In the genomic region with DNA sequence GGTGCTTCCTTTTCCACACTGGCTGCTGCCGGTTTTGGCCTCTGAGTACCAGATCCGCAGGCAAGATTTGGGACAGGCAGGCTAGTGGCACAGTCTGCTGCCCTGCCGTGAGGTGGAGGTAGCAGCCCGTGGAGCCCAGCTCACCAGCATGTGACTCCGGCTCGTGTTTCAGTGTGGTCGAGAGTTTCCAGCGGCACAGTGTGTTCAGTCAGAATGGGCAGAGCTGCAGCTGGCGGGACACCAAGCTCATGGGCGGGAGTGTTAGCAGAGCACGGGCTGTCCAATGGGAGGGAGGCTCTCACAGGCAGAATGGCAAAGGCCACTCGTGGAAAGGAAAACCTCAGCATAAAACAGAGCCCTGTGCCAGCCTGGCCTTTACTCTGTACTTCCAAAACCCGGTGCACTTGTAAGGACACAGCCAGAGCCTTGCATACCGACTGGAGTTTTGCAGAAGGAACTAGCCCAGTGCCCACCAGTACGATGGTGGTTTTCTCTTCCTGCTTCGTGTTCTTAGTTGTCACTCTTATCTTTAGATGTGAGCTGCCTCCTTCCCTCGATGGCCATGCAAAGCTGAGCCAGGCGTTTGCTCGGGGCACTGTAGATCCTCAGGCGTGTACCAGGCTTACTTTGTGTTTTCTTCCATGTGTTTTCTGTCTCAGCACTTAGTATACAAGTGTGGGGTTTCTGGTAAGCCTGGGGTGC, we compare ENCODE assay signal across 8 mouse cellular contexts. TPM values are rescaled to one million over a fixed set of nuclear protein-coding genes. Genes with fewer than 3 reads are reported as not detected.
A peak's percentile ranks its signal among the peaks of the same experiment; 100 is the strongest.
DNase-seq lines count a peak whose midpoint lies in the region; ATAC-seq lines count a peak whose summit lies in the region.

No protein-coding gene starts in this region.

- no peaks in the 10 kb centered on the region for H3K9me3 ChIP-seq in hindbrain, embryonic 15.5 days
- H3K9me3 ChIP-seq in hindbrain, embryonic 10.5 days = no peaks in the 10 kb centered on the region
- no peaks in the 10 kb centered on the region for H3K9me3 ChIP-seq in kidney, embryonic 14.5 days (ENCODE audit: control insufficient read depth, low read length)
- H3K9me3 ChIP-seq in limb, embryonic 15.5 days = no peaks in the 10 kb centered on the region

- intact Hi-C loops in gastrocnemius, postnatal 36 days (cut with DNase I) = no loop called here

- no peaks in the 10 kb centered on the region for H3K27me3 ChIP-seq in hindbrain, embryonic 15.5 days
- no peaks in the 10 kb centered on the region for H3K27me3 ChIP-seq in hindbrain, embryonic 10.5 days (ENCODE audit: insufficient read depth, poor library complexity, severe bottlenecking)
- no peaks in the 10 kb centered on the region for H3K27me3 ChIP-seq in kidney, embryonic 14.5 days (ENCODE audit: control insufficient read depth, insufficient read depth, low read length)
- no peaks in the 10 kb centered on the region for H3K27me3 ChIP-seq in limb, embryonic 15.5 days

- no peak for DNase-seq in hindbrain, embryonic 10.5 days (ENCODE audit: low spot score)
- peak; percentile 96 for DNase-seq in cerebellum, adult 9-11 months
- peak; percentile 92 to 97 for DNase-seq in gastrocnemius, postnatal 36 days
- DNase-seq in natural killer cell, adult 2 months (ENCODE audit: low spot score in 2 of 2) = peak; percentile 83 to 85
- peak; percentile 66 to 70 for DNase-seq in thymus, adult 18-20 months

- H3K36me3 ChIP-seq in hindbrain, embryonic 15.5 days = no peaks in the 10 kb centered on the region
- H3K36me3 ChIP-seq in hindbrain, embryonic 10.5 days = peaks cover 94% of the 10 kb centered on the region
- peaks cover 24% of the 10 kb centered on the region for H3K36me3 ChIP-seq in kidney, embryonic 14.5 days (ENCODE audit: control insufficient read depth, insufficient read depth, low read length)
- H3K36me3 ChIP-seq in limb, embryonic 15.5 days = peaks cover 32% of the 10 kb centered on the region

- ATAC-seq in hindbrain, embryonic 15.5 days (ENCODE audit: low FRiP score, low read depth) = peak; percentile 72; the same call in 1 of the 2 replicates
- peak; percentile 94 for ATAC-seq in kidney, embryonic 14.5 days (ENCODE audit: low FRiP score, low TSS enrichment)
- peak; percentile 84 for ATAC-seq in limb, embryonic 15.5 days (ENCODE audit: insufficient number of reproducible peaks, low FRiP score, low TSS enrichment, low read depth)

- H3K4me1 ChIP-seq in hindbrain, embryonic 15.5 days (replicated peaks) = peaks cover 5% of the 10 kb centered on the region; the same call in 1 of the 2 replicates
- no peaks in the 10 kb centered on the region for H3K4me1 ChIP-seq in hindbrain, embryonic 10.5 days (replicated peaks)
- peaks cover 9% of the 10 kb centered on the region for H3K4me1 ChIP-seq in kidney, embryonic 14.5 days (ENCODE audit: control insufficient read depth, insufficient read depth, low read length)
- H3K4me1 ChIP-seq in limb, embryonic 15.5 days = peaks cover 23% of the 10 kb centered on the region

- no peak overlapping the region for H3K4me3 ChIP-seq in hindbrain, embryonic 15.5 days
- no peak overlapping the region for H3K4me3 ChIP-seq in hindbrain, embryonic 10.5 days
- no peak overlapping the region for H3K4me3 ChIP-seq in kidney, embryonic 14.5 days (ENCODE audit: low read length)
- H3K4me3 ChIP-seq in limb, embryonic 15.5 days = no peak overlapping the region

- no peak overlapping the region for H3K4me2 ChIP-seq in hindbrain, embryonic 15.5 days
- no peak overlapping the region for H3K4me2 ChIP-seq in kidney, embryonic 14.5 days (replicated peaks; ENCODE audit: low read depth, low read length)
- H3K4me2 ChIP-seq in limb, embryonic 15.5 days = no peak overlapping the region

- 65% methylated on average over 20 of the region's 20 CpGs for WGBS in hindbrain, embryonic 15.5 days
- WGBS in hindbrain, embryonic 10.5 days = 76% methylated on average over 20 of the region's 20 CpGs
- WGBS in kidney, embryonic 14.5 days = 42% methylated on average over 20 of the region's 20 CpGs
- 51% methylated on average over 20 of the region's 20 CpGs for WGBS in limb, embryonic 15.5 days

- no peak overlapping the region for H3K27ac ChIP-seq in hindbrain, embryonic 15.5 days (replicated peaks)
- no peak overlapping the region for H3K27ac ChIP-seq in hindbrain, embryonic 10.5 days
- no peak overlapping the region for H3K27ac ChIP-seq in kidney, embryonic 14.5 days (ENCODE audit: low read depth, low read length)
- peak overlapping the region; percentile 68 for H3K27ac ChIP-seq in limb, embryonic 15.5 days

- H3K9ac ChIP-seq in hindbrain, embryonic 15.5 days = no peak overlapping the region
- no peak overlapping the region for H3K9ac ChIP-seq in kidney, embryonic 14.5 days (ENCODE audit: low read depth, low read length)
- no peak overlapping the region for H3K9ac ChIP-seq in limb, embryonic 15.5 days

RNA-seq across cellular contexts. Expression of gene Pptc7, which starts 31.0 kb away (rescaled TPM):
- 8.1 and 8.2 TPM in 2 replicates for polyA plus RNA-seq in hindbrain, embryonic 15.5 days (2015; fragmentation: Nextera tagmentation; extraction: Ambion mirVana)
- 6.5 and 8.4 TPM in 2 replicates for polyA plus RNA-seq in hindbrain, embryonic 10.5 days (2016; fragmentation: Nextera tagmentation; extraction: Ambion mirVana)
- total RNA-seq in gastrocnemius, postnatal 36 days (2021) = 100 to 1,000 TPM in 1 of 2 experiments, 10 to 100 TPM in 1; 93.8 to 103 TPM
- polyA plus RNA-seq in kidney, embryonic 14.5 days (2014; fragmentation: Nextera tagmentation; extraction: Ambion mirVana) = 7.9 and 10.9 TPM in 2 replicates
- polyA plus RNA-seq in limb, embryonic 15.5 days (2015; fragmentation: Nextera tagmentation; extraction: Ambion mirVana) = 6.8 and 7.9 TPM in 2 replicates

RNA-seq across cellular contexts. Expression of gene Rad9b, which starts 38.9 kb away (rescaled TPM):
- 19.4 and 20.2 TPM in 2 replicates for polyA plus RNA-seq in hindbrain, embryonic 15.5 days (2015; fragmentation: Nextera tagmentation; extraction: Ambion mirVana)
- polyA plus RNA-seq in hindbrain, embryonic 10.5 days (2016; fragmentation: Nextera tagmentation; extraction: Ambion mirVana) = 8.1 and 9.7 TPM in 2 replicates
- under 1 TPM; 0.42 to 0.54 TPM for total RNA-seq in gastrocnemius, postnatal 36 days (2021)
- polyA plus RNA-seq in kidney, embryonic 14.5 days (2014; fragmentation: Nextera tagmentation; extraction: Ambion mirVana) = 11.4 and 12.2 TPM in 2 replicates
- polyA plus RNA-seq in limb, embryonic 15.5 days (2015; fragmentation: Nextera tagmentation; extraction: Ambion mirVana) = 10.9 and 11.5 TPM in 2 replicates

RNA-seq across cellular contexts. Expression of gene Vps29, which starts 39.1 kb away (rescaled TPM):
- polyA plus RNA-seq in hindbrain, embryonic 15.5 days (2015; fragmentation: Nextera tagmentation; extraction: Ambion mirVana) = 302 and 317 TPM in 2 replicates
- 211 and 225 TPM in 2 replicates for polyA plus RNA-seq in hindbrain, embryonic 10.5 days (2016; fragmentation: Nextera tagmentation; extraction: Ambion mirVana)
- total RNA-seq in gastrocnemius, postnatal 36 days (2021) = 10 to 100 TPM; 36.2 to 41.3 TPM
- 224 and 236 TPM in 2 replicates for polyA plus RNA-seq in kidney, embryonic 14.5 days (2014; fragmentation: Nextera tagmentation; extraction: Ambion mirVana)
- 184 and 185 TPM in 2 replicates for polyA plus RNA-seq in limb, embryonic 15.5 days (2015; fragmentation: Nextera tagmentation; extraction: Ambion mirVana)

RNA-seq across cellular contexts. Expression of gene Tctn1, which starts 50.9 kb away (rescaled TPM):
- polyA plus RNA-seq in hindbrain, embryonic 15.5 days (2015; fragmentation: Nextera tagmentation; extraction: Ambion mirVana) = 5.1 and 5.3 TPM in 2 replicates
- polyA plus RNA-seq in hindbrain, embryonic 10.5 days (2016; fragmentation: Nextera tagmentation; extraction: Ambion mirVana) = 5.2 and 6.0 TPM in 2 replicates
- total RNA-seq in gastrocnemius, postnatal 36 days (2021) = 1 to 10 TPM; 1.6 to 2.2 TPM
- 6.5 and 9.8 TPM in 2 replicates for polyA plus RNA-seq in kidney, embryonic 14.5 days (2014; fragmentation: Nextera tagmentation; extraction: Ambion mirVana)
- polyA plus RNA-seq in limb, embryonic 15.5 days (2015; fragmentation: Nextera tagmentation; extraction: Ambion mirVana) = 5.7 and 6.0 TPM in 2 replicates

RNA-seq across cellular contexts. Expression of gene Gpn3, which starts 56.6 kb away (rescaled TPM):
- 39.5 and 45.7 TPM in 2 replicates for polyA plus RNA-seq in hindbrain, embryonic 15.5 days (2015; fragmentation: Nextera tagmentation; extraction: Ambion mirVana)
- 67.7 and 78.8 TPM in 2 replicates for polyA plus RNA-seq in hindbrain, embryonic 10.5 days (2016; fragmentation: Nextera tagmentation; extraction: Ambion mirVana)
- 10 to 100 TPM; 22.4 to 23.8 TPM for total RNA-seq in gastrocnemius, postnatal 36 days (2021)
- polyA plus RNA-seq in kidney, embryonic 14.5 days (2014; fragmentation: Nextera tagmentation; extraction: Ambion mirVana) = 77.6 and 82.6 TPM in 2 replicates
- 60.5 and 68.7 TPM in 2 replicates for polyA plus RNA-seq in limb, embryonic 15.5 days (2015; fragmentation: Nextera tagmentation; extraction: Ambion mirVana)
